Mouse (Mus musculus): ENCODE results near the gene Rex1bd. TPM values are rescaled to one million over a fixed set of nuclear protein-coding genes. Genes with fewer than 3 reads are reported as not detected.

Rex1bd gene
- total and polyA plus RNA-seq, 2 experiments from 2014 or later: 130 to 200 TPM

- Histone ChIP-seq H3K4me1 (ENCODE audit: insufficient read depth) (peaks cover 6% of the 10 kb centered on the region; the same call in 1 of the 2 replicates), H3K4me3 (ENCODE audit: low read depth, low read length) (no peak overlapping the region), H3K27me3 (ENCODE audit: insufficient read depth, low read length) (no peaks in the 10 kb centered on the region; the same call in 1 of the 2 replicates), H3K27ac (ENCODE audit: low read depth, low read length) (no peak overlapping the region), H3K36me3 (ENCODE audit: insufficient read depth) (peaks cover 15% of the 10 kb centered on the region; the same call in 1 of the 2 replicates), H3K9me3 (ENCODE audit: low read length) (no peaks in the 10 kb centered on the region), H3K4me2 (ENCODE audit: low read depth) (no peak overlapping the region), H3K9ac (no peak overlapping the region)
- peak; percentile 45 for DNase-seq
- ATAC-seq: peak; percentile 50
- WGBS: 70% methylated on average over 3 of the region's 3 CpGs
- TF ChIP-seq CTCF (IDR thresholded peaks at IDR 0.05; ENCODE audit: low read depth): no peak
Measured at GRCm38 (mm10) chr8:70481908-70482307, 24.6 kb downstream of the Rex1bd start.

- no peaks in the 10 kb centered on the region for H3K9me3 ChIP-seq (ENCODE audit: low read length)
- H3K36me3 ChIP-seq (ENCODE audit: insufficient read depth): no peaks in the 10 kb centered on the region; the same call in 1 of the 2 replicates
- H3K9ac ChIP-seq: peak overlapping the region; percentile 87
- ATAC-seq (peak; percentile 2), DNase-seq (no peak)
- H3K4me1 ChIP-seq (ENCODE audit: insufficient read depth): peaks cover 6% of the 10 kb centered on the region; the same call in 1 of the 2 replicates
- H3K27me3 ChIP-seq (ENCODE audit: insufficient read depth, low read length): no peaks in the 10 kb centered on the region; the same call in 1 of the 2 replicates
- H3K4me3 ChIP-seq (ENCODE audit: low read depth, low read length): peak overlapping the region; percentile 69
- no peak overlapping the region for H3K27ac ChIP-seq (ENCODE audit: low read depth, low read length)
- TF ChIP-seq CTCF (IDR thresholded peaks at IDR 0.05; ENCODE audit: low read depth): no peak
- peak overlapping the region; percentile 64 for H3K4me2 ChIP-seq (ENCODE audit: low read depth)
- 3% methylated on average over 21 of the region's 21 CpGs for WGBS
Measured at GRCm38 (mm10) chr8:70477269-70477982, 29.1 kb downstream of the Rex1bd start.

- DNase-seq (peak; percentile 87), ATAC-seq (peak; percentile 89)
- 3% methylated on average over 53 of the region's 53 CpGs for WGBS
- Histone ChIP-seq H3K4me1 (ENCODE audit: insufficient read depth) (peaks cover 6% of the 10 kb centered on the region; the same call in 1 of the 2 replicates), H3K27ac (ENCODE audit: low read depth, low read length) (peak within 1 kb of the TSS; percentile 47), H3K27me3 (ENCODE audit: insufficient read depth, low read length) (no peaks in the 10 kb centered on the region; the same call in 1 of the 2 replicates), H3K9me3 (ENCODE audit: low read length) (no peaks in the 10 kb centered on the region), H3K4me3 (ENCODE audit: low read depth, low read length) (peak within 1 kb of the TSS; percentile 69), H3K36me3 (ENCODE audit: insufficient read depth) (no peaks in the 10 kb centered on the region; the same call in 1 of the 2 replicates), H3K4me2 (ENCODE audit: low read depth) (peak within 1 kb of the TSS; percentile 64), H3K9ac (peak within 1 kb of the TSS; percentile 87)
- TF ChIP-seq CTCF (IDR thresholded peaks at IDR 0.05; ENCODE audit: low read depth): no peak
Measured at GRCm38 (mm10) chr8:70476333-70477268, 30.0 kb downstream of the Rex1bd start, which contains the start of gene Klhl26. Gene Klhl26 (minus strand): TSS chr8:70476968.

- DNase-seq (no peak), ATAC-seq (no peak)
- H3K9ac ChIP-seq: no peak overlapping the region
- no peak overlapping the region for H3K27ac ChIP-seq (ENCODE audit: low read depth, low read length)
- no peak overlapping the region for H3K4me3 ChIP-seq (ENCODE audit: low read depth, low read length)
- no peaks in the 10 kb centered on the region for H3K9me3 ChIP-seq (ENCODE audit: low read length)
- 96% methylated on average over 7 of the region's 7 CpGs for WGBS
- no peaks in the 10 kb centered on the region for H3K27me3 ChIP-seq (ENCODE audit: insufficient read depth, low read length)
- no peak for TF ChIP-seq CTCF (IDR thresholded peaks at IDR 0.05; ENCODE audit: low read depth)
- H3K4me2 ChIP-seq (ENCODE audit: low read depth): no peak overlapping the region
- no peaks in the 10 kb centered on the region for H3K4me1 ChIP-seq (ENCODE audit: insufficient read depth)
- H3K36me3 ChIP-seq (ENCODE audit: insufficient read depth): no peaks in the 10 kb centered on the region; the same call in 1 of the 2 replicates
Measured at GRCm38 (mm10) chr8:70471856-70472255, 34.7 kb downstream of the Rex1bd start.

GRCm38 (mm10) chr8:70469938-70470337 lies 36.6 kb downstream of the Rex1bd start:
- Histone ChIP-seq H3K36me3 (ENCODE audit: insufficient read depth) (no peaks in the 10 kb centered on the region; the same call in 1 of the 2 replicates), H3K27ac (ENCODE audit: low read depth, low read length) (no peak overlapping the region), H3K9me3 (ENCODE audit: low read length) (no peaks in the 10 kb centered on the region), H3K9ac (no peak overlapping the region), H3K4me2 (ENCODE audit: low read depth) (no peak overlapping the region), H3K4me3 (ENCODE audit: low read depth, low read length) (no peak overlapping the region), H3K4me1 (ENCODE audit: insufficient read depth) (no peaks in the 10 kb centered on the region), H3K27me3 (ENCODE audit: insufficient read depth, low read length) (no peaks in the 10 kb centered on the region)
- 58% methylated on average over 2 of the region's 2 CpGs for WGBS
- TF ChIP-seq CTCF (IDR thresholded peaks at IDR 0.05; ENCODE audit: low read depth): no peak
- no peak for DNase-seq
- ATAC-seq: no peak

- Histone ChIP-seq H3K36me3 (ENCODE audit: insufficient read depth) (no peaks in the 10 kb centered on the region), H3K4me1 (ENCODE audit: insufficient read depth) (no peaks in the 10 kb centered on the region), H3K4me2 (ENCODE audit: low read depth) (no peak overlapping the region), H3K27ac (ENCODE audit: low read depth, low read length) (no peak overlapping the region), H3K9me3 (ENCODE audit: low read length) (no peaks in the 10 kb centered on the region), H3K4me3 (ENCODE audit: low read depth, low read length) (no peak overlapping the region), H3K9ac (no peak overlapping the region), H3K27me3 (ENCODE audit: insufficient read depth, low read length) (no peaks in the 10 kb centered on the region)
- WGBS: 44% methylated on average over 10 of the region's 10 CpGs
- ATAC-seq: peak; percentile 53; the same call in 1 of the 2 replicates
- TF ChIP-seq CTCF (IDR thresholded peaks at IDR 0.05; ENCODE audit: low read depth): no peak
- no peak for DNase-seq
Measured at GRCm38 (mm10) chr8:70469295-70469916, 37.1 kb downstream of the Rex1bd start.
